Mouse (Mus musculus): ENCODE measurements around the gene Zfp335.

- TF ChIP-seq CTCF (IDR thresholded peaks at IDR 0.05; ENCODE audit: borderline replicate concordance, insufficient read depth, low read length) (no peak), POLR2A (IDR thresholded peaks at IDR 0.05; ENCODE audit: low read depth, low read length) (no peak)
Measured at GRCm38 (mm10) chr2:164888996-164889395, 22.6 kb downstream of the Zfp335 start.

Data from embryonic fibroblast, embryonic 13.5 days (primary cell).